Mouse (Mus musculus) megakaryocyte, embryonic 14.5 days (primary cell): ENCODE data around the gene Gm10563.

Experiments
- FLI1 ChIP-seq: IDR thresholded peaks from 2 replicates; pipeline ENCODE4 v1.6.1; 2012; ENCODE audit warnings: low read length, inconsistent platforms, mixed read lengths
- GATA1 ChIP-seq: IDR thresholded peaks from 3 replicates; pipeline ENCODE4 v1.6.1; 2012; ENCODE audit warnings: mixed read lengths, low read length, inconsistent platforms, borderline replicate concordance

DNA sequence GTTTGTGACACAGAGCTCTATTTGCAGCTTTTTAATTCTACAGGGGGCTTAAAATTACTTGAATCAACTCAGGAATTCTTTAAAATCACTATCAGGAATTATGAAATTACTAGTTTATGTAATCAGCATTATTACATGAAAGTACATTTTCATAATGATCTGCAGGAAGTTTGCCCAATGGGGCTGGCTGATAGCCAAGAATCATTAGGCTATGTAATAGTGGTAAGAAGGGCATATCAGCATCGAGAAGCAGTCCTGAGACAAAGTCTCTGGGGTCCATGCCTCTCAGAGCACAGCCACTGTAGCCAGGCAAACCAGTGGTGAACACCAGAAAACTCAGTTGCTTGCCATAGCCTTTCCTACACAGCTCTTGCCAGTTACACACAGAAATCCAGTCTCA is 51.4 kb downstream of the Gm10563 start:
- no peak for TF ChIP-seq GATA1
- TF ChIP-seq FLI1: no peak
